Mouse (Mus musculus): ENCODE measurements around the gene Blvrb.

Blvrb gene

DNA sequence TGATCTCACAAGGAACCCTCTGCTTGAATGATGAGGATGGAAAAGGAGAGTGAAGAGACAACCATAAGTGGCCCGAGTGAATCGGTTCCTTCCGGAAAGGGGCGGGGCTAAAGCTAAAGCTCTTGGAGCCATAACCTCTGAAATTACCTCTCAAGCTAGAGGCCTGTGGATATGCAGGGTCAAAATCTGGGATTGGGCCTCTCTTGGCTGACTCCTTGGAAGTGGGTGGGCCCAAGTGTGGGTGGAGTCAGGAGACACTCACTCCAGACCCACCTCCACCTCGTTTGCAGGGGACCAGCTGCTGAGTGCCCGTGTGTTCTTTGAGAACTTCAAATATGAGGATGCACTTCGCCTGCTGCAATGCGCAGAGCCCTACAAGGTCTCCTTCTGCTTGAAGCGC is 67.2 kb downstream of the Blvrb start:
- DNase-seq (ENCODE audit: low read depth, low spot score), result no peak
